Mouse (Mus musculus): ENCODE results near the gene Tial1. TPM values are rescaled to one million over a fixed set of nuclear protein-coding genes. Genes with fewer than 3 reads are reported as not detected.
A peak's percentile ranks its signal among the peaks of the same experiment; 100 is the strongest.

Tial1 gene
- 10 to 100 TPM; 40.1 to 43.4 TPM for total RNA-seq (2021)
- long read RNA-seq, experiment 1, full-length matches to known transcripts: 9 of 15 reads
- long read RNA-seq, experiment 1, partial matches to known transcripts: 5 of 15 reads
- long read RNA-seq, experiment 1, other reads (novel, unspliced or antisense): 1 of 15 reads
- long read RNA-seq, experiment 2, full-length matches to known transcripts: 2 of 3 reads
- long read RNA-seq, experiment 2, partial matches to known transcripts: 1 of 3 reads
- long read RNA-seq, experiment 2, other reads (novel, unspliced or antisense): 0 of 3 reads

GRCm38 (mm10) chr7:128461285-128462215, at the start of gene Tial1:
Tial1 (minus strand) TSS chr7:128461717.
- DNase-seq: peak; percentile 98 to 100

GRCm38 (mm10) chr7:128504091-128504490, 42.6 kb upstream of the Tial1 start:
- DNase-seq: no peak

GRCm38 (mm10) chr7:128499801-128500200, 38.3 kb upstream of the Tial1 start:
- DNase-seq: peak; percentile 44 to 60

DNA sequence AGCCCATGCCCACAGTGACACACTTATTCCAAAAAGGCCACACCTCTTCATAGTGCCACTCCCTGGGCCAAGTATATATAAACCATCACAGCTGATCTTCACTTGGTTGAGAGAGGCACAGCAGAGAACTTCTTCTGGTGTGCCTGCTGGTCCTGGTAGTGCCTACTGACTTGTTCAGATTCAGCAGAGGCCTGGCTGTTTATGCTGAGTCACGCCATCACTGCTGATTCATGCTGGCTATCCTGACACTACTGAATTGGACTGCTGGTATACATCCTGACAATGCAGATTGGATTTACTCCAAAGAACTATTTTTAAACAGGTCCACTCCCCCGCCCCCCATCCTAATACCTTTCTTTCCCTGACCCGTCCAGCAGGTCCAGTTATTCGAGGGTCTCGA, 33.0 kb upstream of the Tial1 start:
- DNase-seq: no peak

GRCm38 (mm10) chr7:128488986-128489385, 27.5 kb upstream of the Tial1 start:
- no peak for DNase-seq

DNA sequence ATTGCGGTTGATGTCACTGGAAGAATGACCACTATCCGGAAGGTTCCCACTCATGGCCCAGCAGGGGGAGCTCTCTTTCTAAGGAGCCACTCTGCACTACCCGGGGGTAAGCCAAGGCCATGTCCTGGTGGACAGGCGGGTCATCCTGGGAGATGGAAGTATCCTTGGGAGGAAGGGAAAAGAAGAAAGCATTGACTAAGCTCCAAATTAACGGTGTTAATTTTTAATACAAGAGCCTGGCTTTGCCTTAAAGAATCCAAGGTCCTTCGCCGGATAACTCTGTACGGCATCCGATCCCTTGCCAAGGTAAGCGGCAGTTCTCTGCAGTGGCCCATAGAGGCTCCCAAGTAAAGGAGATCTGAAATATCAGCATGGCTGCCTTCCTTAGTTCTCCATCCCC, 12.8 kb upstream of the Tial1 start:
- DNase-seq: peak; percentile 83 to 92

GRCm38 (mm10) chr7:128462406-128462805, 889 bp upstream of the Tial1 start:
- no peak for DNase-seq

DNA sequence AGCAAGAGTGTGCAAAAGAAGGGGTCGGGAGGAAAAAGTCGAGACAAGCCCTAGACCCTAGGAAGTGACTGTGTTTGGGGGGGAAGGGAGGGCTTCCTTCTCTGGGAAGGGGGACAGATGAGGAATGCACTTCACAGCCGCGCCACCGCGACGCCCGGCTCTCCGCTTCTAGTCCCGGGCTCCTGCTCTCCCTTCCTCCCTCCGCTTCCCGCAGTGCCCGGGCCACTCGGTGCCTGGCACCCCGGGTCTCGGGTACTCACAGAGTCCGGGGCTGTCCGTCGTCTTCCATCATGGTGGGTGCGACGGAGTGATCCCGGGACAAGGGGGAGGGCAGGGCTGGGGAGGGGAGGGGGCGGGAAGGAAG, 670 bp downstream of the Tial1 start:
- DNase-seq: no peak

- peak; percentile 35 to 62 for DNase-seq
Measured at GRCm38 (mm10) chr7:128460131-128460864, 1.2 kb downstream of the Tial1 start.

DNA sequence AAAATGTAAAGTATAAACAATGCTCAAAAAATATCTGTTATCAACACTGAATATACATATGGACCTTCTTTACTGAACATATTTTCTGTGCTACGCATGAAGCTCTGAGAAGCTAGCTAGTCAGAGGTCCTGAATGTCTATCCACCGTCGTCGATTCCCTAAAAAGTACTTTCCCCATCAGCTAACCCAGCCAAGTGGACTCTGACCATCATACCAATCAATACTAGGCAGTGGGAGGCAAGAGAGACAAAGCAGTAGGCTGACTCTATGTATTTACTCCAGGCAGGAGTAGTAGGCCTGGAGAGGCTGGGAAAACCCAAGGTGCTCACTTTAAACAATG, 1.8 kb downstream of the Tial1 start:
- no peak for DNase-seq

DNA sequence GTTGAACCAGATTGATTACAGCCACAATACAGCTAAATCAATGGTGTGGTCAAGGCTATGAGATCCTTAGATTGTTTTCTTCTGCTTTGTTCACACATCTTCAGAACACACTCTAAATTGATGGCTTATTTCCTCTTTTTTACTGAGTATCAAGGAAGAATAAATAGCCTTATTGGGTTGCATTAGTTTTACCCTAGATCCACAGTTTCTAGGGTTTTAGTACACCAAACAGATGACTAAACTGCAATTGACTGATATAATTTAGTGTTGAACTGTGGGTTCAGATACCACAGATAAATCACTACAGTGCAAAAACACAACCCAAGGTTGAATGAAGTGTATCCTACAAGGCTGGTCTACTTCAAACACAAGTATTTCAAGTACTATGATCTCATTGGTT, 3.5 kb downstream of the Tial1 start:
- DNase-seq: no peak

DNA sequence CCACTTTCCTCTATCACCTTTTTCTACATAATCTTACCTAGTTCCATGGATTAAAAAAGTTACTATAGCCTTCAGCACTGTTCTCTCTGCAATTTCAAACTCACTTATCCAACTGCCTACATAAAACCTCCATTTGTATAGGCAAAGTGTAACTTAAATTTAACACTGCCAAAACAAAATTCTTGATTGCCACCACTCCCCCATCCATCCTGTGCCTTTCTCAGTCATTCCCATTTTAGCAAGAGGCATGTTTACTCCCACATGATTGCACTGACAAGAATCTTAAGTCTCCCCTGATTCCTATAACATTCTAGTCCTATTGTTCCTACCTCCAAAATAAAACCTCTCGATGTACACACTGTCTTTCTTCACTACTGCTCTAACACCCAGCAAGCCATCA, 8.8 kb downstream of the Tial1 start:
- no peak for DNase-seq

DNA sequence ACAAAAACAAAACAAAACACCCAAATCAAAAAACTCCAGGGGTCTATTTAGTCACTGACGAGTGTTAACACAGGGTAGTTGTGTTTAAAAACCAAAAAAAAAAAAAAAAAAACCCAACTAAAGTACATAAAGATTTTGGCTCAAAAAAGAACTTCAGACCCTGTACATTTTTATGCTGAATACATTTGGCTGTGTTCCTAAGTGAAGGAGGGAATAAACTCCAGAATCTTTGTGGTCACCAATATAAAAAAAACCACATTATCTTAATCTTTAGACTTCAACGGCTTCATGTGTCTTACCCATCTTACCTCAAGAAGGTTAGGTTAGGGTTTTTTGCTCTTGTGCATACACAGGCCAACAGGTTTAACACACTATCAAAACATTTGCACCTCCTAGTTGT, 20.9 kb downstream of the Tial1 start:
- no peak for DNase-seq

DNA sequence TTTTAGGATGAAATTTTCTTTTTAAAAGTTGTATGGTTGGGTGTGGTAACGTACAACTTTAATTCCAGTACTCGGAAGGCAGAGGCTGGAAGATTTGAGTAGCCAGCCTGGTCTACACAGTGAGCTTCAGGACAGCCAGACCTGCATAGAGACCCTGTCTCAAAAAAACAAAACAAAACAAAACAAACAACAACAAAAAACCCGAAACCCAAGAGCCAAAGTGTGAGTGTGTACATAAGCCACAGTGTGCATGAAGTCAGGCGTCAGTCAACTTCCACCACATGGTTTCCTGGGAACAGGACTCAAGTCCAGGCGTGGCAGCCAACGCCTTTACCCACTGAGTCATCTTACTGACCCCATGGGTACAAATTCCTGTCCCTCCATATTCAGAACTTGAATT, 22.3 kb downstream of the Tial1 start:
- DNase-seq: no peak

DNA sequence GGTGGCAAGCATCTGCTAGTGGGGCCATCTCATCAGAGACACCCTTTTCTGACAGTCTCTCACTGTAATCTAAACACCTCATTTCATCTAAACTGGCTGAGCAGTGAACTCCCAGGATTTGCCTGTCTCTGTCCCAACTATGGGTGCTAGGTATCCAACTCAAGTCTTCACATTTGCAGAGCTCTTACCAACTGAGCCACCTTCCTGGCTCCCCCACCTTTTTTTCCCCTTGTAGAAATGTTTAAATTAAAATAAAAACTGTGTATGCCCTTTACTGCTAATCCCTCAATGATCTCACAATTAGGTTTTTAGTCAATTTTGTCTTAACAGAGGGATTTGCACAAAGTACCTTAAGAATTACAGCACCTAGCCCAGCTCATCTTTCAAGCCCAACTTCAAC, 23.4 kb downstream of the Tial1 start:
- DNase-seq: no peak

DNA sequence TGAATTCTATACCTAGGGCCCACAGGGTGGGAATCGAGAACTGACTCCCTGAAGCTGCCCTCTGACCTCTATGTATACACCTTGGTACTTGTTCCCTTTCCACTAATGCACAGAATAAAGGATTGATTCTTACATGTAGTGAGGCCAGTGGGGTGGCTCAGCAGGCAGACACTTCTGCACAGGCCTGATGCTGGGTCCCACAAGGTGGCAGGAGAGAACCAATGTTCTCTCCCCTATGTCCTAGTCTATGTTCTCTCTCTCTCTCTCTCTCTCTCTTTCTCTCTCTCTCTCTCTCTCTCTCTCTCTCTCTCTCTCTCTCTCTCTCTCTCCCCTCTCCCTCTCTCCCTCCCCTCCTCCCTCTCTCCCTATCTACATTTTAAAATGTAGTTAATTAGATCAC, 28.3 kb downstream of the Tial1 start:
- DNase-seq: no peak

GRCm38 (mm10) chr7:128432574-128432973, 28.9 kb downstream of the Tial1 start:
- no peak for DNase-seq

DNA sequence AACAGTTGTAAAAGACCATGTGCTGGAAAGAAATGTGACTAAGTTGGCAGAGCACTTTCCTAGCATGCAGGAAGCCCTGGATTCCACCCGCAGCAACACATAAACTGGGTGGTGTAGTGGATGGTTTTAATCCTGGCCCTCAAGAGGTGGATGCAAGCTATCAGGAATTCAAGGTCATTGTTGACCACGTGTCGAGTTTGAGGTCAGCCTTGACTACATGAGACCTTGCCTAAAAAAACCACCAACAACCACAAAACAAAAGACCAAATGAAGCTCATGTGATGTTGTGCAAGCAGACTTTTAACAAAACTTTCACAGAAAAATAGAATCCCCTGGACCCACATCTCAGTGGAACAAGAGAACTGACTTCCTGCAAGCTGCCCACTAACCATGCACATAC, 39.0 kb downstream of the Tial1 start:
- DNase-seq: no peak

DNA sequence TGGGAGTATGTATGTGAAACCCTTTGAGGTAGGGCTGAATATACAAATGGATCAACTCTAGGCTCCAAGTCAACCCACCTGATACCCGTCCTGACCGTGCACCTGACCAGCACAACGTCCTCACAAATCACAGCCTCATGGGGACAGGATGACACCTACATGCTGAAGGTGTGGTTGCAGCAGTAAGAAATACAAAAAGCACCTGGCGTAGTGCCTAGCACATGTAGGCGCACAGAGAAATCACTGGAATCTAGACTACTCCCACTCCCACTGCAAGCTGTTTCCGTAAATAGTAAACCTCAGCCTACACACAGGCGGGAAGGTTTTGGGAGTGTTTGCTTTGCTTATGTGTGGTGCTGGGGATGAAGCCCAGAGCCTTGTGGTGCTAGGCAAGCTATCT, 39.8 kb downstream of the Tial1 start:
- no peak for DNase-seq

DNA sequence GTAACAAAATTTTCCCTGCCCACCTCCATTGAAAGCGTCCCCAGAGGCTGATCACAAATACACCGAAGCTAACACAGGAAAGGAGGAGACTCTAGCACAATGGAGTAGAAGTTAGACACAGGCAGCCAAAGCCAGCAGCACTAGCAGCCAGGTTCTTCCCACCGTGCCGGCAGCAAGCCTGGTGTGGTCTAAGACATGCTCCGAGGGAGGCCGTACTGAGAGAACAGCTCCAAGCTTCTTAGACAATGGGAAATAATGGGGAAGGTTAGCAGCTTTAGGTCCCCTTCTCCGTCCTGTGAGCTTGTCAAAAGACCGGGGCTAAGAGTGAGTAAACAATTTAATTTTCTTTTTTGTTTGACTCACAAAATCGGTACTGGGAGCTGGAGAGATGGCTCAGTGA, 41.8 kb downstream of the Tial1 start:
- no peak for DNase-seq

DNA sequence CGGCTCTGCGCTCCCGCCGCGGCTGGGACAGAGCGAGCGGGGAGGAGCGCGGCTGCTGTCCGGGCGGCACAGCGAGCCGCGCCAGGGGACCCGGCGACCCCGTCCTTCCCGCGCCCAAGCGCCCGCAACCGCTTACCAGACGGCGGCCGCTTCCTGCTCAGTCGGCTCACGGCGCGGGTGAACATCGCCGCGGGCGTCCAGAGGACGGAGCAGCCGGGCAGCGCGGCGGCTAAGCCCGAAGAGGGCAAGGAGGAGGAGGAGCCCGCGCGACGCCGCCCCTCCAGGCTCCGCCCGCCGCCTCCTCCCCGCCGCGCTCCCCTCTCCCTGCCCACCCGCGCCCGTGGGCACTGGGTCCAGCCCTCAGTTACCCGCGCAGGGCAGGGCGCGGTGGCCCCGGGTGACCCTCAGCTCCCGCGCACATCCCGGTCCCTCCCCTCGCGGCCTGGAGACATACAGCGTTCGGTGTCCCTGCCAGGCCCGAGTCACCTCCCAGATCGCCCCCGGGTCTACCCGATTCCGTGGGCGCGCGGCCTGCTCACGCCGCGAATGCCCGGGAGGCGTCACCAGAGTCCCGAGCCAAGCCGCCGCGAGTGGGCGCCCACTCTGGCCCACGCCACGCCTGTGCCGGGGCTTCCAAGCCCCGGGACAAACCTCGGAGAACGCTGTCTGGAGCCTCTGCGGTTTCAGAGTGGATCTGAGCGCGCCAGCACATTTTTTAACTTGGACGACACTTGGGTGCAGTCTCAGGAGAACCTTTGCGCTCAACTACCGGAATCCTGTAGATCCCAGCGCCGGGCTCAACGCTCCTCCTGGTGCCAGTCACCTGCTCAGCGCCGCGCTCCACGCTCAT, 43.4 kb downstream of the Tial1 start, which contains the start of gene Rgs10:
Gene Rgs10, minus strand, starts transcription at position 829 of the 850 bp plus-strand sequence.
- DNase-seq: peak; percentile 76 to 77
